Mouse (Mus musculus) kidney, embryonic 15.5 days (tissue): ENCODE data around the gene Gm10643. TPM values are rescaled to one million over a fixed set of nuclear protein-coding genes. Genes with fewer than 3 reads are reported as not detected.

Experiments used
- ATAC-seq: fragments of 200-750 bp; cut with Nextera tagmentation; replicated peaks from 2 replicates; pipeline ENCODE4 v1.8.0; 2017; ENCODE audit warnings: moderate TSS enrichment; ENCODE audit not compliant: low FRiP score
- H3K27ac ChIP-seq: fragments of 300-500 bp; sonication (generic); 2 replicates; pipeline ENCODE4 v1.5.1; 2015; ENCODE audit warnings: mild to moderate bottlenecking, inconsistent platforms
- H3K27me3 ChIP-seq: fragments of 300-500 bp; sonication (generic); 2 replicates; pipeline ENCODE4 v1.6.1; 2015; ENCODE audit warnings: inconsistent platforms
- H3K36me3 ChIP-seq: fragments of 300-500 bp; sonication (generic); 2 replicates; pipeline ENCODE4 v1.6.1; 2015; ENCODE audit warnings: inconsistent platforms
- H3K4me1 ChIP-seq: fragments of 300-500 bp; sonication (generic); 2 replicates; pipeline ENCODE4 v1.6.1; 2015; ENCODE audit warnings: inconsistent platforms
- H3K4me2 ChIP-seq: fragments of 300-500 bp; sonication (generic); 2 replicates; pipeline ENCODE4 v1.6.1; 2015; ENCODE audit warnings: moderate library complexity, mild to moderate bottlenecking, inconsistent platforms
- H3K4me3 ChIP-seq: fragments of 300-500 bp; sonication (generic); replicated peaks from 2 replicates; pipeline ENCODE4 v1.5.1; 2015; ENCODE audit warnings: mild to moderate bottlenecking, inconsistent platforms
- H3K9ac ChIP-seq: fragments of 300-500 bp; sonication (generic); 2 replicates; pipeline ENCODE4 v1.6.1; 2015; ENCODE audit warnings: mild to moderate bottlenecking, inconsistent platforms
- H3K9me3 ChIP-seq: fragments of 300-500 bp; sonication (generic); replicated peaks from 2 replicates; pipeline ENCODE4 v1.6.1; 2016; ENCODE audit warnings: inconsistent platforms
- WGBS: fragments of 180-500 bp; shearing (Covaris S2); methylation state at CpG from one replicate; pipeline ENCODE4 v1.1.7; 2015; ENCODE audit warnings: mixed read lengths; 5-methylcytosine and 5-hydroxymethylcytosine counted together
- microRNA counts: library from miRNA; unstranded; fragments of <30 nt; microRNA quantifications from one replicate; lab custom pipeline; 2016
- microRNA-seq: library from miRNA; unstranded; fragments of <30 nt; microRNA quantifications from one replicate; pipeline ENCODE4, GENCODE M21; 2016
- polyA plus RNA-seq: library from polyadenylated mRNA; unstranded; fragments of >200 nt; fragmentation: Nextera tagmentation; extraction: Ambion mirVana; gene quantifications from 2 replicates; pipeline ENCODE4 v1.2.1, GENCODE M21; 2015

Gene Gm10643
- polyA plus RNA-seq, 1 experiment from 2014 or later, result 1.6 TPM

DNA sequence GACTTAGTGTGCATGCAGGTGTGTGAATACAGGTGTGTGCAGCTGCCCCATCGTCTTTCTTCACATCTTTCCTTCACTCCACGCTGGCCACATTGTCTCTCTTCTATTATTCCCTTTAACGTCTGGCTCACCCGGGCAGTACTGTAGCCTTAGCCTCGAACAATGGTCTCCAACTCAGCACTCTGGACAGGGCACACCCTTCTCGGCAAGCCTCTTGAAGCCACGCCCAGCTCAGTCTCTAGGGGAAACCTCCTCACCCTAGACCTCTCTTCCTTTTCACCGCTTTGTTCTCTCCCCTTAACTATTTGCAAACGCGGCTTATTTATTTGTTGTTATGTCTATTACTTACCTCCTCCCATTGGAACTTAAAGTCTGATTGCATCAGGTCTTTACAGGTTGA is 37.5 kb downstream of the Gm10643 start:
- Histone ChIP-seq H3K4me2 (no peak overlapping the region), H3K4me1 (peaks cover 40% of the 10 kb centered on the region), H3K4me3 (no peak overlapping the region), H3K36me3 (peaks cover 19% of the 10 kb centered on the region), H3K9ac (no peak overlapping the region), H3K9me3 (no peaks in the 10 kb centered on the region), H3K27ac (no peak overlapping the region), H3K27me3 (peaks cover 11% of the 10 kb centered on the region)
- WGBS, result 18% methylated on average over 10 of the region's 10 CpGs
- no peak for ATAC-seq

DNA sequence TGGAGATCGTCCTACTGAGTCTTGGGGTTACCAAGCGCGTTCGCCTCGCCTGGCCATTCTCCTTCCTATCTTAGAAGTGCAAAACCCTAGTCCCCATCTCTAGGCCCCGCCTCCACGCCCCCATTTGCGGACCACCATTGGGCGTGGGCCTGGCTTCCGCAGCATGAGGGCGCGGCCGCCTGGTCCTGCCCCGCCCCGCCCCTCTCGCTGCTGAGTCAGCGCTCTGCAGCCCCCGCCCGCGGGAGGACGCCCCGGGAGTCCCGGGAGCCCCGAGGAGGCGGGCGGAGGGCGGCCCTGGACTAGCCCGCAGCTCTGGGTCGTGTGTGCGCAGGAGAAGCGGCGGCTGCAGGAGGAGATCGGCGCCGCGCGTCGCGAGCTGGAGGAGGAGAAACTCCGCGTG is 39.1 kb downstream of the Gm10643 start:
- Histone ChIP-seq H3K9ac (peak overlapping the region; percentile 49), H3K27ac (no peak overlapping the region), H3K4me1 (peaks cover 56% of the 10 kb centered on the region), H3K4me2 (peak overlapping the region; percentile 90), H3K9me3 (no peaks in the 10 kb centered on the region), H3K27me3 (peaks cover 17% of the 10 kb centered on the region), H3K36me3 (peaks cover 18% of the 10 kb centered on the region), H3K4me3 (peak overlapping the region; percentile 54)
- peak; percentile 50 for ATAC-seq
- WGBS, result 1% methylated on average over 41 of the region's 41 CpGs

- Histone ChIP-seq H3K9me3 (no peaks in the 10 kb centered on the region), H3K4me2 (peak overlapping the region; percentile 59; the same call in 1 of the 2 replicates), H3K27ac (peak overlapping the region; percentile 86; the same call in 1 of the 2 replicates), H3K4me1 (peaks cover 69% of the 10 kb centered on the region), H3K4me3 (no peak overlapping the region), H3K27me3 (peaks cover 24% of the 10 kb centered on the region), H3K9ac (no peak overlapping the region), H3K36me3 (peaks cover 4% of the 10 kb centered on the region; the same call in 1 of the 2 replicates)
- WGBS, result 14% methylated on average over 10 of the region's 10 CpGs
- no peak for ATAC-seq
Observed at GRCm38 (mm10) chr8:84024171-84024570, 40.8 kb downstream of the Gm10643 start.

DNA sequence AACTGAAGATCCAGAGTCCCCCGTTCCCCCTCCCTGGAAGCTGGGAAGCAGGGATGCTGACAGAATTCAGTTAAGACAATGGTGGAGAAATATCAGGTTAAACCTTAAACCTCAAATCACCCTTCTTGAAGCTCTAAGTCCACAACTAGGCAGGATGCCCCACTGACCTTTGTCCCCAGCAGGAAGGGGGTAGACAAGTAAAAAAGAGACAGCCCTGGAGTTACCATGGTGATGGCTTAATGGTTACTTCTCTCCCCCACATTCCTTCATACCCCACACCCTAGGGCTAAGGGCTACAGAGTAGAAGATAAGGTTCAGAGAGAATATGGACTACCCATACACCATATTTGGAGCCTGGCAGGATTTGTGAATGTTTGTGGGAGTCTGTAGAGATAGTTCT is 41.3 kb downstream of the Gm10643 start:
- peak overlapping the region; percentile 59 for H3K4me2 ChIP-seq
- peaks cover 69% of the 10 kb centered on the region for H3K4me1 ChIP-seq
- H3K4me3 ChIP-seq, result no peak overlapping the region
- 26% methylated on average over 1 of the region's 1 CpGs for WGBS
- H3K9ac ChIP-seq, result no peak overlapping the region
- peak overlapping the region; percentile 86 for H3K27ac ChIP-seq
- H3K9me3 ChIP-seq, result no peaks in the 10 kb centered on the region
- 0 out of 2 replicates have a peak, but pooled peaks have one; percentile 24 for ATAC-seq
- H3K27me3 ChIP-seq, result peaks cover 24% of the 10 kb centered on the region
- H3K36me3 ChIP-seq, result peaks cover 4% of the 10 kb centered on the region; the same call in 1 of the 2 replicates

DNA sequence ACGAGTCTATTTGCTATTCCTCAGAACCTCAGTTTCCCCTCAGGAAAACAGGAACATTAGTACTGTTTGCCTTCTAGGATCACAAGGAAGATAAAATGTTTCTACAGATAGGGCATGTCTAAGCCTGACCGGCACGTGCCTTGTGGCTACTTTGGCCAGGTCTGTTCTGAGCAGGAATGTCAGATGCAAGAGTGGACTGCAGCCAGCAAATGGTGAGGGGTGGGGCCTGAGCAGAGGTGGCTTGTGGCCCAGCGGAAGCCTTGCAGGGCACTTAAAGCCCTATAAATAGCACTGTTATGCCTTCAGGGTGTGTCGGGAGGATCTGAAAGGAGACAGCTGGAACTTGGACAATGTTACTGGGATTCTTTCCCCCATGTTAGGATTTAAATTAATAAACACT is 41.9 kb downstream of the Gm10643 start:
- Histone ChIP-seq H3K9ac (no peak overlapping the region), H3K9me3 (no peaks in the 10 kb centered on the region), H3K4me3 (0 out of 2 replicates have a peak overlapping the region, but pooled peaks have one; percentile 40), H3K4me1 (peaks cover 69% of the 10 kb centered on the region), H3K27me3 (peaks cover 24% of the 10 kb centered on the region), H3K27ac (peak overlapping the region; percentile 86), H3K4me2 (peak overlapping the region; percentile 59), H3K36me3 (no peaks in the 10 kb centered on the region; the same call in 1 of the 2 replicates)
- ATAC-seq, result no peak
- WGBS, result 7% methylated on average over 5 of the region's 5 CpGs

DNA sequence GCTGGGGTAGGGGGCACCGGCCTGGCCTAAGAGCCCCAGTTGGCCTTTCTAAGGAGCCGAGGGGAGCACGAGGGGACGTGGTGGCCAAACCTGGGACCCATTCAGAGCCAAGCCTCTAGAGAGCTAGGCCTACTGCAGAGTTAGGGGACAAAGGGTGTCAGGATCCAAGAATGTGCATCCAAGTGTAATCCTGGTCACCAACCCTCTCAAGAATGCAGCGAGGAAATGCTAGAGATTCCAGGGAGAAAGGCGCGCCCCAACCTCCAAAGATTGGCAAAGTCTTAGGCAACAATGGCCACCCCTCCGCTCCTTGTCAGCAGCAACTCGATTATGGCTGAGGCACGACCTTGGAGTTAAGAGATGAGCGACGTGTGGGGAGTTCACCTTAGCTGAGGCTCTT is 43.4 kb downstream of the Gm10643 start:
- peak overlapping the region; percentile 59 for H3K4me2 ChIP-seq
- peak overlapping the region; percentile 39; the same call in 1 of the 2 replicates for H3K9ac ChIP-seq
- H3K36me3 ChIP-seq, result no peaks in the 10 kb centered on the region
- peaks cover 17% of the 10 kb centered on the region for H3K27me3 ChIP-seq
- H3K27ac ChIP-seq, result peak overlapping the region; percentile 86
- H3K9me3 ChIP-seq, result no peaks in the 10 kb centered on the region
- peaks cover 66% of the 10 kb centered on the region for H3K4me1 ChIP-seq
- peak; percentile 24 for ATAC-seq
- peak overlapping the region; percentile 40 for H3K4me3 ChIP-seq
- 46% methylated on average over 12 of the region's 12 CpGs for WGBS

DNA sequence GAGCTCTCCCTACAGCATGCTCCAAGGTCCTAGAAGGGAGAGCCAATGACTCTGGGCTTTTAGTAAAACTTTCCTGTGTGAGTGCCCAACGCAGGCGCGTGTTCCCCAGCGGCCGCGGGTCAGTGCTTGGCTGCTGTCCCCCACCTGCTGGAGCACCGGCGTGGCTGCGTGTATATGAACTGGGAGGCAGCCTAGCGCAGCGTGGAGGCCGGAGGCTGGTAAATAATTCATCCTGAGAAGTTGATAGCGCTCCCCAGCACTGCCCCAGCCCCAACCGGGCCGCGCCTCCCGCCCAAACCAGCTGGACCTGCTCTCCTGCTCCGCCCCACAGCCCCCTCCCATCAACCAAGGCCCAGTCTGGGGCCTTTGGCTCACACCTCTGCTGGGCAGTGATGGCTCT is 43.8 kb downstream of the Gm10643 start, which contains the start of gene Palm3:
Gene Palm3 (plus strand): TSS at position 376 of the 400 bp plus-strand sequence.
- peak within 1 kb of the TSS; percentile 40 for H3K4me3 ChIP-seq
- ATAC-seq, result peak; percentile 86
- 3% methylated on average over 17 of the region's 18 CpGs for WGBS

GRCm38 (mm10) chr8:84019738-84020137 is 45.2 kb downstream of the Gm10643 start:
- no peak for ATAC-seq
- Histone ChIP-seq H3K9ac (no peak overlapping the region), H3K9me3 (no peaks in the 10 kb centered on the region), H3K4me3 (no peak overlapping the region), H3K36me3 (no peaks in the 10 kb centered on the region), H3K4me1 (peaks cover 48% of the 10 kb centered on the region), H3K4me2 (no peak overlapping the region), H3K27me3 (peaks cover 13% of the 10 kb centered on the region; the same call in 1 of the 2 replicates), H3K27ac (no peak overlapping the region)
- WGBS, result 78% methylated on average over 9 of the region's 9 CpGs

More for the DNA sequence above, 43.8 kb downstream of the Gm10643 start, which contains the start of gene Palm3:
- H3K4me1 ChIP-seq, result peaks cover 62% of the 10 kb centered on the region
- no peaks in the 10 kb centered on the region for H3K9me3 ChIP-seq
- H3K9ac ChIP-seq, result peak within 1 kb of the TSS; percentile 39; the same call in 1 of the 2 replicates
- H3K36me3 ChIP-seq, result no peaks in the 10 kb centered on the region
- H3K27ac ChIP-seq, result peak within 1 kb of the TSS; percentile 86
- H3K27me3 ChIP-seq, result peaks cover 13% of the 10 kb centered on the region; the same call in 1 of the 2 replicates
- peak within 1 kb of the TSS; percentile 59 for H3K4me2 ChIP-seq

DNA sequence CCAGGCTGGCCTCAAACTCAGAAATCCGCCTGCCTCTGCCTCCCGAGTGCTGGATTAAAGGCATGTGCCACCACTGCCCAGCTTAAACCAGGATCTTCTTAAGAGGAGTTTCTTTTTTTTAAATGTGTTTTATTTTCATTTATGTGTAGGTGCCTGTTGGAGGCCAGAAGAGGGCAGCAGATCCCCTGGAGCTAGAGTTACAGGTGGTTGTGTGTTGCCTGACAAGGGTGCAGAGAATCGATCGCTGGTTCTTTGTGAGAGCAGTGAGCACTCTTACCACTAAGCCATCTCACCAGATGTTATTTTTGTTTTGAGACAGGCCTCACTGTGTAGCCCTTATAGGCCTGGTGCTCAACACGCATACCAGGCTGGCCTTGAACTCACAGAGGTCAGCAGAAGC is 49.1 kb downstream of the Gm10643 start:
- ATAC-seq, result no peak
- H3K9ac ChIP-seq, result no peak overlapping the region
- H3K27me3 ChIP-seq, result peaks cover 33% of the 10 kb centered on the region
- H3K4me1 ChIP-seq, result peaks cover 32% of the 10 kb centered on the region
- H3K4me2 ChIP-seq, result no peak overlapping the region
- no peak overlapping the region for H3K4me3 ChIP-seq
- WGBS, result 96% methylated on average over 5 of the region's 5 CpGs
- no peak overlapping the region for H3K27ac ChIP-seq
- no peaks in the 10 kb centered on the region for H3K36me3 ChIP-seq
- no peaks in the 10 kb centered on the region for H3K9me3 ChIP-seq

MicroRNAs encoded within 50 kb of the gene (microRNA counts, 519-probe panel; counts per million panel counts)
- 2,290 counts per million, percentile 29 among the panel's probes with 10 or more counts for microRNA mmu-miR-709 (lab: Ali Mortazavi, UCI)

Small RNA genes lying within 50 kb of the gene (microRNA-seq; reads per million reads assigned to microRNA genes)
- not detected for gene Mir709

Other genes starting within 250 kb of the Gm10643 start
- gene Adgrl1, start 165.0 kb downstream of the Gm10643 start, polyA plus RNA-seq, result 17.8 and 18.8 TPM in 2 replicates
- gene Gm10644, start 109.9 kb downstream of the Gm10643 start, polyA plus RNA-seq, result 0.69 and 0.71 TPM in 2 replicates
- gene Asf1b, start 109.6 kb downstream of the Gm10643 start, polyA plus RNA-seq, result 60.7 and 62.2 TPM in 2 replicates
- gene Prkaca, start 92.1 kb downstream of the Gm10643 start, polyA plus RNA-seq, result 161 and 163 TPM in 2 replicates
- gene Samd1, start 67.5 kb downstream of the Gm10643 start, polyA plus RNA-seq, result 11.0 and 11.5 TPM in 2 replicates
- gene 1700067K01Rik, start 63.6 kb downstream of the Gm10643 start, polyA plus RNA-seq, result 1.2 and 1.3 TPM in 2 replicates
- gene 2210011C24Rik, start 53.0 kb downstream of the Gm10643 start, polyA plus RNA-seq, result 7.4 and 9.1 TPM in 2 replicates
- gene Palm3, start 43.7 kb downstream of the Gm10643 start, polyA plus RNA-seq, result 14.8 and 15.1 TPM in 2 replicates
- gene Il27ra, start 22.5 kb downstream of the Gm10643 start, polyA plus RNA-seq, result 2.3 and 3.2 TPM in 2 replicates
- not detected in 2 replicates for gene Rln3, start 20.1 kb downstream of the Gm10643 start, polyA plus RNA-seq
- 10.5 and 10.7 TPM in 2 replicates for gene Rfx1, start 1.7 kb upstream of the Gm10643 start, polyA plus RNA-seq
- 9.2 and 11.6 TPM in 2 replicates for gene Dcaf15, start 39.6 kb upstream of the Gm10643 start, polyA plus RNA-seq
- 0.21 and 1.4 TPM in 2 replicates for gene Podnl1, start 60.9 kb upstream of the Gm10643 start, polyA plus RNA-seq
- gene Cc2d1a, start 82.8 kb upstream of the Gm10643 start, polyA plus RNA-seq, result 22.0 and 28.7 TPM in 2 replicates
- 1.7 and 2.0 TPM in 2 replicates for gene 4930432K21Rik, start 82.9 kb upstream of the Gm10643 start, polyA plus RNA-seq
- 3.6 and 4.7 TPM in 2 replicates for gene Nanos3, start 120.1 kb upstream of the Gm10643 start, polyA plus RNA-seq
- gene Zswim4, start 171.9 kb upstream of the Gm10643 start, polyA plus RNA-seq, result 16.6 and 17.3 TPM in 2 replicates
- 336 and 355 TPM in 2 replicates for gene D8Ertd738e, start 184.6 kb upstream of the Gm10643 start, polyA plus RNA-seq
- 66.8 and 77.8 TPM in 2 replicates for gene Mri1, start 192.2 kb upstream of the Gm10643 start, polyA plus RNA-seq
- 23.0 and 25.9 TPM in 2 replicates for gene Ccdc130, start 205.2 kb upstream of the Gm10643 start, polyA plus RNA-seq